Mouse (Mus musculus) CD4-positive, CD25-positive, alpha-beta regulatory T cell, adult 2 months (primary cell): ENCODE results near the gene Pmel.
"Not testable (repeated sequence)": the region's sequence is repeated elsewhere in the genome, so short reads cannot be mapped to it uniquely, and the experiment has no call there.

ENCODE experiments used
- DNase-seq: peaks from one replicate; pipeline ENCODE4 v3.0.0-alpha.2; 2012; ENCODE audit warnings: low read depth, low spot score

Gene Pmel

GRCm38 (mm10) chr10:128702328-128703007, 1.5 kb upstream of the Pmel start:
- DNase-seq: no peak

- peak; percentile 94 for DNase-seq
Observed at GRCm38 (mm10) chr10:128704491-128705316, 709 bp downstream of the Pmel start, which contains the start of gene Cdk2. Gene Cdk2 (minus strand): TSS chr10:128705031.

- DNase-seq: peak; percentile 40
Observed at GRCm38 (mm10) chr10:128705317-128705693, 1.3 kb downstream of the Pmel start.

- DNase-seq: not testable (repeated sequence)
Observed at GRCm38 (mm10) chr10:128711318-128711717, 7.3 kb downstream of the Pmel start.

GRCm38 (mm10) chr10:128715559-128716537, 11.9 kb downstream of the Pmel start:
- peak; percentile 76 for DNase-seq

- not testable (repeated sequence) for DNase-seq
Observed at GRCm38 (mm10) chr10:128725466-128725865, 21.5 kb downstream of the Pmel start.

- DNase-seq: no peak
Observed at GRCm38 (mm10) chr10:128728059-128728458, 24.1 kb downstream of the Pmel start.

GRCm38 (mm10) chr10:128731002-128731433, 27.0 kb downstream of the Pmel start:
- peak; percentile 84 for DNase-seq

- peak; percentile 4 for DNase-seq
Observed at GRCm38 (mm10) chr10:128731992-128732391, 28.0 kb downstream of the Pmel start.

- DNase-seq: peak; percentile 24
Observed at GRCm38 (mm10) chr10:128737435-128737834, 33.4 kb downstream of the Pmel start.

GRCm38 (mm10) chr10:128740296-128740695, 36.3 kb downstream of the Pmel start:
- peak; percentile 21 for DNase-seq

- DNase-seq: peak; percentile 43
Observed at GRCm38 (mm10) chr10:128742616-128743015, 38.6 kb downstream of the Pmel start.

GRCm38 (mm10) chr10:128743235-128743634, 39.2 kb downstream of the Pmel start:
- DNase-seq: no peak

- DNase-seq: peak; percentile 57
Observed at GRCm38 (mm10) chr10:128743791-128744191, 39.8 kb downstream of the Pmel start.

GRCm38 (mm10) chr10:128744211-128744610, 40.2 kb downstream of the Pmel start:
- DNase-seq: no peak

- DNase-seq: peak; percentile 82
Observed at GRCm38 (mm10) chr10:128744680-128745601, 40.9 kb downstream of the Pmel start, which contains the start of gene Dgka. Gene Dgka (minus strand): TSS chr10:128744855.

GRCm38 (mm10) chr10:128745946-128746613, 42.1 kb downstream of the Pmel start:
- DNase-seq: peak; percentile 84

- DNase-seq: no peak
Observed at GRCm38 (mm10) chr10:128746972-128747645, 43.1 kb downstream of the Pmel start.

GRCm38 (mm10) chr10:128747646-128748251, 43.8 kb downstream of the Pmel start, which contains the start of gene Pym1:
Gene Pym1 (plus strand): TSS chr10:128747889.
- peak; percentile 76 for DNase-seq
